Mouse (Mus musculus): Measurements from ENCODE around the gene Scube3. TPM values are rescaled to one million over a fixed set of nuclear protein-coding genes. Genes with fewer than 3 reads are reported as not detected.
"Not testable (repeated sequence)": the region's sequence is repeated elsewhere in the genome, so short reads cannot be mapped to it uniquely, and the experiment has no call there.

Scube3 gene
- polyA plus RNA-seq, 1 experiment from 2014 or later, result 0.25 TPM

GRCm38 (mm10) chr17:28217721-28218649 is 76.0 kb downstream of the Scube3 start:
- Histone ChIP-seq H3K27me3 (0 out of 2 replicates have a peak, but pooled peaks cover 6% of the 10 kb centered on the region), H3K4me2 (peak overlapping the region; percentile 43), H3K36me3 (replicated peaks) (no peaks in the 10 kb centered on the region), H3K27ac (replicated peaks) (peak overlapping the region; percentile 62), H3K9ac (no peak overlapping the region), H3K9me3 (replicated peaks) (no peaks in the 10 kb centered on the region), H3K4me1 (replicated peaks) (peaks cover 24% of the 10 kb centered on the region), H3K4me3 (replicated peaks) (peak overlapping the region; percentile 8; the same call in 1 of the 2 replicates)
- 14% methylated on average over 23 of the region's 23 CpGs for WGBS (ENCODE audit: insufficient replicate concordance)
- ATAC-seq (ENCODE audit: insufficient read depth), result no peak

GRCm38 (mm10) chr17:28222463-28222862 is 80.5 kb downstream of the Scube3 start:
- WGBS (ENCODE audit: insufficient replicate concordance), result 77% methylated on average over 10 of the region's 10 CpGs
- peaks cover 47% of the 10 kb centered on the region for H3K4me1 ChIP-seq (replicated peaks)

GRCm38 (mm10) chr17:28223561-28224391 is 81.8 kb downstream of the Scube3 start:
- H3K27ac ChIP-seq (replicated peaks), result peak overlapping the region; percentile 65
- peak overlapping the region; percentile 99 for H3K4me2 ChIP-seq
- WGBS (ENCODE audit: insufficient replicate concordance), result 1% methylated on average over 46 of the region's 46 CpGs
- 0 out of 2 replicates have a peak, but pooled peaks cover 6% of the 10 kb centered on the region for H3K27me3 ChIP-seq
- H3K9me3 ChIP-seq (replicated peaks), result no peaks in the 10 kb centered on the region
- peaks cover 38% of the 10 kb centered on the region for H3K4me1 ChIP-seq (replicated peaks)
- peaks cover 9% of the 10 kb centered on the region; the same call in 1 of the 2 replicates for H3K36me3 ChIP-seq (replicated peaks)
- ATAC-seq (ENCODE audit: insufficient read depth), result peak; percentile 95
- peak overlapping the region; percentile 58 for H3K9ac ChIP-seq
- H3K4me3 ChIP-seq (replicated peaks), result peak overlapping the region; percentile 65

More at GRCm38 (mm10) chr17:28222463-28222862, 80.5 kb downstream of the Scube3 start:
- H3K9ac ChIP-seq; H3K4me2 ChIP-seq; H3K4me3 ChIP-seq (replicated peaks); H3K27me3 ChIP-seq; ATAC-seq (ENCODE audit: insufficient read depth); H3K27ac ChIP-seq (replicated peaks); H3K9me3 ChIP-seq (replicated peaks); H3K36me3 ChIP-seq (replicated peaks): not testable (repeated sequence)

Other genes starting within 250 kb of the Scube3 start
- 3.4 and 4.3 TPM in 2 replicates for gene Anks1, start 232.8 kb upstream of the Scube3 start, polyA plus RNA-seq (2015; fragmentation: Nextera tagmentation; extraction: Ambion mirVana)
- 21.6 and 22.2 TPM in 2 replicates for gene Taf11, start 232.3 kb upstream of the Scube3 start, polyA plus RNA-seq (2015; fragmentation: Nextera tagmentation; extraction: Ambion mirVana)
- 0.17 and 0.18 TPM in 2 replicates for gene Tcp11, start 61.5 kb upstream of the Scube3 start, polyA plus RNA-seq (2015; fragmentation: Nextera tagmentation; extraction: Ambion mirVana)
- gene Zfp523, start 35.0 kb downstream of the Scube3 start, polyA plus RNA-seq (2015; fragmentation: Nextera tagmentation; extraction: Ambion mirVana), result 5.8 and 6.4 TPM in 2 replicates
- gene Def6, start 65.6 kb downstream of the Scube3 start, polyA plus RNA-seq (2015; fragmentation: Nextera tagmentation; extraction: Ambion mirVana), result 10.4 and 10.9 TPM in 2 replicates
- 0.86 and 0.89 TPM in 2 replicates for gene Ppard, start 90.6 kb downstream of the Scube3 start, polyA plus RNA-seq (2015; fragmentation: Nextera tagmentation; extraction: Ambion mirVana)
- 9.4 and 11.0 TPM in 2 replicates for gene Fance, start 171.4 kb downstream of the Scube3 start, polyA plus RNA-seq (2015; fragmentation: Nextera tagmentation; extraction: Ambion mirVana)
- gene Rpl10a, start 186.3 kb downstream of the Scube3 start, polyA plus RNA-seq (2015; fragmentation: Nextera tagmentation; extraction: Ambion mirVana), result 280 and 313 TPM in 2 replicates
- gene Tead3, start 208.7 kb downstream of the Scube3 start, polyA plus RNA-seq (2015; fragmentation: Nextera tagmentation; extraction: Ambion mirVana), result 0.60 and 0.69 TPM in 2 replicates
- 0.10 and 0.14 TPM in 2 replicates for gene Tulp1, start 223.1 kb downstream of the Scube3 start, polyA plus RNA-seq (2015; fragmentation: Nextera tagmentation; extraction: Ambion mirVana)